ENCODE assay signal across 18 mouse cellular contexts in genomic region chr2:59353821-59354220, GRCm38 (mm10).
A peak's percentile ranks its signal among the peaks of the same experiment; 100 is the strongest.
DNase-seq lines count a peak whose midpoint lies in the region; ATAC-seq lines count a peak whose summit lies in the region.
"Had no signal": no experiment of that assay in that cellular context is flagged by ENCODE, and none has a peak within 500 bp of the region (broad histone marks: within the 10 kb centered on the region; RNA-seq: fewer than 3 reads in every experiment).

No protein-coding gene starts in this region.

- ATAC-seq in liver, embryonic 15.5 days (ENCODE audit: insufficient read depth): peak; percentile 49; the same call in 1 of the 2 replicates
- no peak for ATAC-seq in hindbrain, embryonic 16.5 days
- ATAC-seq: activated CD4-positive, CD25-positive, alpha-beta regulatory T cell, adult 4 months; forebrain, embryonic 15.5 days; inflammation-experienced regulatory T-cells, adult 6 months had no signal

- peak; percentile 45 to 53 for DNase-seq in lung, adult 18-20 months
- no peak for DNase-seq in lung, postnatal 10 days
- peak; percentile 40 for DNase-seq in R1 (ENCODE audit: low read depth, low spot score)
- peak; percentile 27 for DNase-seq in mesoderm, embryonic 11.5 days (ENCODE audit: low read depth, low spot score)
- DNase-seq in ovary, adult 18-20 months (ENCODE audit: low spot score): no peak
- DNase-seq in B cell, adult 2 months: no peak
- DNase-seq: adrenal gland, postnatal 14 days; cerebellum, adult 18-20 months; kidney, adult 9 months had no signal

- WGBS in liver, embryonic 15.5 days (ENCODE audit: insufficient replicate concordance): 59% methylated on average over 3 of the region's 3 CpGs
- WGBS in hindbrain, embryonic 16.5 days: 82% methylated on average over 3 of the region's 3 CpGs

- H3K9me3 ChIP-seq in liver, embryonic 15.5 days (replicated peaks): no peaks in the 10 kb centered on the region
- H3K9me3 ChIP-seq in hindbrain, embryonic 16.5 days (ENCODE audit: control insufficient read depth, low read length): no peaks in the 10 kb centered on the region
- H3K9me3 ChIP-seq: embryonic facial prominence, embryonic 12.5 days; forebrain, embryonic 15.5 days; heart, embryonic 13.5 days; midbrain, embryonic 12.5 days had no signal

- no peak overlapping the region for H3K4me3 ChIP-seq in liver, embryonic 15.5 days (replicated peaks)
- no peak overlapping the region for H3K4me3 ChIP-seq in hindbrain, embryonic 16.5 days (ENCODE audit: low read length)
- H3K4me3 ChIP-seq: embryonic facial prominence, embryonic 12.5 days; forebrain, embryonic 15.5 days; heart, embryonic 13.5 days; midbrain, embryonic 12.5 days; myocyte had no signal

- 0 out of 2 replicates have a peak, but pooled peaks cover 3% of the 10 kb centered on the region for H3K36me3 ChIP-seq in liver, embryonic 15.5 days (replicated peaks)
- H3K36me3 ChIP-seq in hindbrain, embryonic 16.5 days (ENCODE audit: control insufficient read depth, insufficient read depth, low read length): peaks cover 5% of the 10 kb centered on the region; the same call in 1 of the 2 replicates

- H3K4me1 ChIP-seq in liver, embryonic 15.5 days (replicated peaks): 0 out of 2 replicates have a peak, but pooled peaks cover 6% of the 10 kb centered on the region
- H3K4me1 ChIP-seq in hindbrain, embryonic 16.5 days (ENCODE audit: control insufficient read depth, insufficient read depth, low read depth, low read length): peaks cover 9% of the 10 kb centered on the region

- H3K27ac ChIP-seq in liver, embryonic 15.5 days (replicated peaks): peak overlapping the region; percentile 55; the same call in 1 of the 2 replicates
- no peak overlapping the region for H3K27ac ChIP-seq in hindbrain, embryonic 16.5 days (ENCODE audit: low read depth, low read length)
- H3K27ac ChIP-seq: embryonic facial prominence, embryonic 12.5 days; forebrain, embryonic 15.5 days; heart, embryonic 13.5 days; midbrain, embryonic 12.5 days had no signal

- 0 out of 2 replicates have a peak overlapping the region, but pooled peaks have one; percentile 6 for H3K4me2 ChIP-seq in liver, embryonic 15.5 days
- no peak overlapping the region for H3K4me2 ChIP-seq in hindbrain, embryonic 16.5 days (ENCODE audit: low read length)
- H3K4me2 ChIP-seq: embryonic facial prominence, embryonic 12.5 days; forebrain, embryonic 15.5 days; heart, embryonic 13.5 days; midbrain, embryonic 12.5 days had no signal

- H3K27me3 ChIP-seq in liver, embryonic 15.5 days: no peaks in the 10 kb centered on the region
- no peaks in the 10 kb centered on the region for H3K27me3 ChIP-seq in hindbrain, embryonic 16.5 days (replicated peaks; ENCODE audit: control insufficient read depth, insufficient read depth, low read length)
- H3K27me3 ChIP-seq: embryonic facial prominence, embryonic 12.5 days; forebrain, embryonic 15.5 days; heart, embryonic 13.5 days; midbrain, embryonic 12.5 days had no signal

- H3K9ac ChIP-seq in liver, embryonic 15.5 days: no peak overlapping the region
- H3K9ac ChIP-seq in hindbrain, embryonic 16.5 days (ENCODE audit: low read depth, low read length): no peak overlapping the region
- H3K9ac ChIP-seq: embryonic facial prominence, embryonic 12.5 days; forebrain, embryonic 15.5 days; heart, embryonic 13.5 days; midbrain, embryonic 12.5 days had no signal

Comparison
In these comparisons a context has a peak if more than half of its experiments do, and no peak if none do; other contexts are left out.
1. DNase-seq: peak in lung, adult 18-20 months (2 of 2), R1 (single experiment) and mesoderm, embryonic 11.5 days (single experiment); none in lung, postnatal 10 days (single experiment), ovary, adult 18-20 months (single experiment) and B cell, adult 2 months (0 of 2).